Mouse (Mus musculus): ENCODE results near the gene Sec24c.
"Not testable (repeated sequence)": the region's sequence is repeated elsewhere in the genome, so short reads cannot be mapped to it uniquely, and the experiment has no call there.

Gene Sec24c

DNA sequence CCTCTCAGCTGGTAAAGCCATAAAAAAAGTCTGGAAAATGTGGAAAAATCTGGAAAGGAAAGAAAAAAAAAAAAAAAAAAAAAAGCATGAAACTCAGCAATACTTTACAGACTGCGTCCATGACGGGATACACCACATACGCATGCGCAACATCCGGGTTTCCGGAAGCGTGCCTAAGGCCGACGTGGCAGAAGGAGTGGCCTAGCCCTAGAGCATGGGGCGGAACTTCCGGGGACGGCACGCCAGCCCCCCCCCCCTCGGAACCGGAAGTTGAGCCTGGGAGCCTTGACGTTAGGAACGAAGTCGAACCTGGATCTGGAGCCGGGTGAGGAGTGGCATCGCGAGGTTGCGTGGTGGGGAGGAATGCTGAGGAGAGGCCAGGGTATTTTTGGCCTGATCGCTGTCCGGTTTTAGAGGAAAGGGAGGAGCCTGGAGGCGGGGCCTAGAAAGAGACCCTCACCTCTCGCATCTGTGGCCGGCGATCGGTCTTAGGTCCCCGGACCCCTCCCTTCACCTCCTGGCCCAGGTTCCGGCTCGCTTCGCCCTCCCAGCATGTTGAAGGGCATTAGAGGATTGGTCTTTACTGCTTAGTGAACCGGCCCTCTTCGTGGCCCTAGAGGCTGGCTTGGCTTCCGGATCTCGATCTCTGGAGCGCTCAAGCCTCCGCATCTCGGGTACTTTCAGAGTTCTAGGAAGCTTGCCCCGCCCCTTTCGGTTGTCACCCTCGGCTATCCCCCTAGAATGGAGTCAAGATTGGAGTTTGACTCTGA lies at the start of gene Sec24c:
Gene Sec24c (plus strand): TSS at position 245 of the 770 bp plus-strand sequence.
- in situ Hi-C loops (cut with MboI; ENCODE audit: low pct_unique_long_range_greater_than_20kb in 1 of 2, low sequenced_read_pairs in 2 of 2, unreplicated experiment in 1 of 2), result loop anchor here in 1 of 2 experiments (5.0 kb wide), 1 partner anchor 97 kb away; no protein-coding TSS in a partner anchor

DNA sequence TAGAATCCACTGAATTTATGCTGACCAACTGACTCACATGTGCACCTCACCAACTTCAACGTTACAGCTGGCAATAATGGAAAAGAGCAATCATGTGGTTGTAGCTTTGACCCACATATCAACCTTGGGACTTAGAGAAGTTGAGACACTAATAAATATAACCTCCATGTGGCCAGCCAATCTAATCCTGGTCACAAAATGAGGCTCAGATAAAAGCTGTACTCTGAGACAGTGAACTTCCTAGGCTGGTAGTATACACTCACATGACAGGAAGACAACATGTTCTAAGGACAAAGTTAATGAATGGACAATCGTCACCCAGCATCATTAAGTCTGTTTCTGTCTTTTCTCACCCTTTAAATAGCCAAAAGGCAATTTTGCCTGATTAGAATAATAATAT lies 47.7 kb upstream of the Sec24c start:
- in situ Hi-C loops (cut with MboI; ENCODE audit: low pct_unique_long_range_greater_than_20kb in 1 of 2, low sequenced_read_pairs in 2 of 2, unreplicated experiment in 1 of 2), result no loop called here

DNA sequence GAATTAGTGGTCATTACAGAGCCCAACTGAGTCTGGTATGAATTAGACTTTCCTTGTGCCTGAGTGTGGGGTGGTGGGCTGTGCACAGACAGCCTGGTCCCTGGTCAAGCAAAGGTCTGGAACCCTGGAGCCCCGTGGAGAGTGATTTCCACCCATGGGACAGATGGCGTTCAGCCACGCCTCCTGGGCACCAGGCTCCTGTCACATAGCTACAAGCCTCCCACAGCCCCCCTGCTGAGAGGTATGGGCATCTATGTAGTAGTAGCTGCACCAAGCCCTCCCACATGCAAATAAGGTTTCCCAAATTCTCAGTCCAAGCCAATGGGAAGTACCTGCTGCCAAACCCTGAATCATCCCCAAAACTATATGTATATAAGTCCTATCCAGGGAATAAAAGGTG lies 47.1 kb upstream of the Sec24c start:
- in situ Hi-C loops (cut with MboI; ENCODE audit: low pct_unique_long_range_greater_than_20kb in 1 of 2, low sequenced_read_pairs in 2 of 2, unreplicated experiment in 1 of 2), result no loop called here

DNA sequence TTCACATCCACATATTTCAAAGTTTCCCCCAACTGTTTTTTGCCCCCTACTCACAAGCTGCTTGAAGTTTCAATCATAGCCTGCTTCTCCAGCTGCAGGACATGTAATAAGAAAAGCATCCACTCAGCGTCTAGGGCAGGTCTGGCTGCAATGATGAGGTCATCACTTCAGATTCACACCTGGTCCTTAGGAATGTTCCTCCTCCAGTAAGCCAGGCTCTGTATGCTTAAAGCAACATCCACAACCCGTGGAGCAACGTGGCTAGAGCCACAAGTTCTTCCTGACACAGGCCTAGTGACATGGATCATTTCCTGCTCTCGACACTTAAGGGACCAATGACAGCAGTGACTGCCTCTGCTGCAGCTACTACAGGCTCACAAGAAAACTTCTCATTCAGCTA lies 42.9 kb upstream of the Sec24c start:
- in situ Hi-C loops (cut with MboI; ENCODE audit: low pct_unique_long_range_greater_than_20kb in 1 of 2, low sequenced_read_pairs in 2 of 2, unreplicated experiment in 1 of 2), result no loop called here

DNA sequence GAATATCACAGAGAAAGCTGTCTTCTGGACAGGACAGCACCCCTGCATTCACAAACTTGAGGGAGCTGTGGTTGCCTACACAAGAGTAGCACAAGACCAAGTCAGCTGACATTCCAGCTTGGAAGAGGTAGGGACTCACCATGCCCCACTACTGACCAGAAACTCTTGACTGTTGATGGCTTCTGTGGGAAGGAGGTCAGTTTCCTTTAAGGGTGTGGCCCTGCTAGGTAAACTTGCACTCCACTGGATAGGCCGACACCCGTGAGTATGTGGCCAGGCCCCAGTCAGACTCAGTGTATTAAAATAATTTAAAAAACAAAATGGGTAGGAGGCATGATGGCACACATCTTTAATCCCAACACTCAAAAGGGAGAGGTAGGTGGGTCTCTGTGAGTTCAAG lies 38.6 kb upstream of the Sec24c start:
- in situ Hi-C loops (cut with MboI; ENCODE audit: low pct_unique_long_range_greater_than_20kb in 1 of 2, low sequenced_read_pairs in 2 of 2, unreplicated experiment in 1 of 2), result no loop called here

DNA sequence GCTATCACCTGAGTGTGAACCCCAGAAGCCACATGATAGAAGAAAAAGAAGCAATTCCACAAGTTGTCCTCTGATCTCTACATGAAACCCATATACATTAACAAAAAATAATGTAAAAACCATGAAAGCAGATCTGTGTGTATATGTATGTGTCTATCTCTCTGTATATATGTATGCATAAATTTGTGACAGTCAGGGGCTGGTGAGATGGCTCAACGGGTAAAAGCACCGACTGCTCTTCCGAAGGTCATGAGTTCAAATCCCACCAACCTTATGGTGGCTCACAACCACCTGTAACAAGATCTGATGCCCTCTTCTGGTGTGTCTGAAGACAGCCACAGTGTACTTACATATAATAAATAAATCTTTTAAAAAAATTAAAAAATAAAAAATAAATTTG lies 37.1 kb upstream of the Sec24c start:
- in situ Hi-C loops (cut with MboI; ENCODE audit: low pct_unique_long_range_greater_than_20kb in 1 of 2, low sequenced_read_pairs in 2 of 2, unreplicated experiment in 1 of 2), result not testable (repeated sequence)

DNA sequence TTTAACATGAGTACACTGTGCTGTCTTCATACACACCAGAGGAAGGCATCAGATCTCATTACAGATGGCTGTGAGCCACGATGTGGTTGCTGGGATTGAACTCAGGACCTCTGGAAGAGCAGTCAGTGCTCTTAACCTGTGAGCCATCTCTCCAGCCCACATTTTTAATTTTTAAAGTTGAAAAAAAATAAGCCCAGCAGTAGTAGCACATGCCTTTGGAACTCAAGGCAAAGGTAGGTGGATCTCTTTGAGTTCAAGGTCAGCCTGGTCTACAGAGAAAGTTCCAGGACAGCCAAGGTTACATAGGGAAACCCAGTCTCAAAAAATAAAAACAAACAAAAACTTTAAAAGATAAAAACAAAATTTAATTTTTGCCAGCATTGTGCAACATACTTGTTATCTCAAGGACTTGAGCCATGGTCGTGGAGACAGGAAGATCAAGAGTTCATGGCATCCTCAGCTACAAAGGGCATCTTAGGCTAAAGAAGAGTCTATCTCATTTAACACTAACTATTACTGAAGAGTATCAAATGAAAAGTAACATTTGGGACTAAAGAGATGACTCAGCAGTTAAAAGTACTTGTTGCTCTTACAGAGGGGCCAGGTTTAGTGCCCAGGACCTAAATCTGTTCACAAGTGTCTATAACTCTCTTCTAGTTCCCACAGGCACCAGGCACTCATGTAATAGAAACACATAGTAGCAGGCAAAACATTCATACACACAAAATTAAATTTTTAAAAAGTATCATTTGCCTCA lies 36.1 kb upstream of the Sec24c start:
- in situ Hi-C loops (cut with MboI; ENCODE audit: low pct_unique_long_range_greater_than_20kb in 1 of 2, low sequenced_read_pairs in 2 of 2, unreplicated experiment in 1 of 2), result no loop called here

DNA sequence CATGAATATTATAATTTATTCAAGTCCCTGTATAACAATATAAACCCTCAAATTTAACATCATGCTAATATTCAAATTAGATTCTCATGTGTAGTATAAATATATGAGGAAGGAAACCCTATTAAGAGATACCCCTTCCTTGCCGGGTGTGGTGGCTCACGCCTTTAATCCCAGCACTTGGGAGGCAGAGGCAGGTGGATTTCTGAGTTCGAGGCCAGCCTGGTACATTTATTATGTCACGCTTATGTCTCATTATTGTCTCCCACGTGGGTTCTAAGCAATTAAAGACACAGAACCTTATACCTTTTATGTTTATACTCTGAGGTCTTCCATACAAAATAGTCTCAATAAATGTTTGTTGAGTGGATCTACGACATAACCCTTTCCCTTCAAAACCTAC lies 35.4 kb upstream of the Sec24c start:
- in situ Hi-C loops (cut with MboI; ENCODE audit: low pct_unique_long_range_greater_than_20kb in 1 of 2, low sequenced_read_pairs in 2 of 2, unreplicated experiment in 1 of 2), result no loop called here

DNA sequence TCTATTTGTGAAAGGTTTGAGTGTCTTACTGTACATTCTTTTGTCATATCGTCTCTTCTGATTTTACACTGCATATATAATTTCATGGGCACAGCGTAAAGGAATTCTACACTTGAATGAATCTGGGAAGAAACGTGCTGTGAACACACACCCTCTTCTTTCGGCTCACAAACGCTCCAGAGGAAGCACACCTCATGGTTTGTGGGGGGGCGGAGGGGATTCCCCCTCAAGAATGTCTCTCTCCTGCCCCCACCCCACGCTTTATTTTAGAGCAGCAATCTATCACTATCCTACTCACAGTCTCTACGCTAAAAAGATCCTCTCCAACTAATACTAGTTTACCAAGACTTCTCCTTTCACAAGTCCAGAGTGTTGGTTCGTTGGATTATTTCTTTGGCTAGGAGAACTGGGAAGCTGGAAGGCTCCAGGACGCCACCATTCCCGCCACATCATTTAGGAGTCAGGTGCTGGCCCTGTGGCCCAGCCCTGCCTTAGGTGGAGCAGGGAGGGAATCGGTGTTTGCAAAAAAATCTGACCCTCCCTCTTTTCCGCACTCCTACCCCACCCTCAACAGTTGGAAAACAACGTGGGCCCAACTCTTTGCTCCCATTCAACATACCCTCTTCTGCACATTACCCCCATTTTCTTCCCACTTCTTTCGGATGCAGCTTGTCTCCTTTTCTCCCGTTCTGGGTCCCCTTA lies 34.0 kb upstream of the Sec24c start:
- in situ Hi-C loops (cut with MboI; ENCODE audit: low pct_unique_long_range_greater_than_20kb in 1 of 2, low sequenced_read_pairs in 2 of 2, unreplicated experiment in 1 of 2), result no loop called here

DNA sequence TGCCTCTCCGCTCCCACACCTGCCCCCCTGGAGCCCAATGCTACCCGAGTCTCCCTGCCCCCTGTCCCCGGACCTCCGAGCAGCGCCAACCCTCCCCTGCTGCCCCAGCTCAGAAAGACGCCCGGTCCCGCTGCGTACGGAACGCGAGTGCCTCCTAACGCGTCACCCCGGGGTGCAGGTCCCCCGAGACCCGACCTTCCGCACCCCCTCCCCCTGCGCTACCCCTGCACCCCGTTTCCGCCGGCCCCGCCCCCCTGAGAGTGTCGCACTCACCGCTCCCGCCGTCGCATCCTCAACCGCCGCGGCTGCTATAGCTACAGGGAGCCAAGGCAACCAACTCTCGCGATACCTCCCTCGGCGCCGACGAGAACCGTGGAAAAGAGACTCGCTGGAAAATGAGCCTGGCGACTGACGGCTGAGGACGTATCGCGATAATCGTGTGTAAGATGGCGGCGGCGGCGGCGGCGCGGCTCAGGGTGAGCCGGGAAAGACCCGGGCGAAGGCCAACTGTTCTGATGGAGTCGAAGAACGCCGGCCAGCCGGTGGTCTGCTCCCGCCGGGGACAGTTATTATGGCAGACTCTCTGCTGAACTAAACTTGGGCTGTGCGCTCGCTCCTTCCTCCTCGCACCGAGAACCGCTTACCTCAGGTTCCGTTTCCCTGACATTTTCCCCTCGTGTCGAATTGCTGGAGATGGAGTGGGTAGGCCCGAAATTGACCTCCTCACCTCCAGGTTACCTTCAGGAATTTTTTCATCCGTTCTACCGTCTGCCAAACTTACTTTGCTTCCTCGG lies 33.3 kb upstream of the Sec24c start, which contains the start of gene Usp54:
Gene Usp54 (minus strand): TSS at position 420 of the 794 bp plus-strand sequence.
- in situ Hi-C loops (cut with MboI; ENCODE audit: low pct_unique_long_range_greater_than_20kb in 1 of 2, low sequenced_read_pairs in 2 of 2, unreplicated experiment in 1 of 2), result no loop called here

DNA sequence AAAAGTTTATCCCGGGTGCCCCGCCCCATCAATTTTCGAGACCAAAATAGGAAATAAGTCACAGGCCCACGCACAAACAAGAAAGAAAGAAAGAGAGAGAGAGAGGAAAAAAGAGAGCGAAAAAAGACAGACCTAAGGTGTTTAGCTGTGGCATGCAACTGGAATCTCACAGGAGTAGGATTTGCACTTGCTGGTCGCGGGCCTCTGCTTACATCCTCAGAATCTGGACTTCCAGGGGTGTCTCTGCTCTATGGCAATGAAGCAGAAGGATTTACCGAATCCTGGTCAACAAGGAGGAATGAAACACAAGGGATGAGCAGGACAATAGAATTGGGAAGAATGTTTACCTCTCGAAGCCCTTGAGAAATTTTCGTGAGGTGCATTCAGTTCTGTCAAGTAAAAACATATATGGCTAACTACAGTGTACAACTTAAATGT lies 32.7 kb upstream of the Sec24c start:
- in situ Hi-C loops (cut with MboI; ENCODE audit: low pct_unique_long_range_greater_than_20kb in 1 of 2, low sequenced_read_pairs in 2 of 2, unreplicated experiment in 1 of 2), result no loop called here

DNA sequence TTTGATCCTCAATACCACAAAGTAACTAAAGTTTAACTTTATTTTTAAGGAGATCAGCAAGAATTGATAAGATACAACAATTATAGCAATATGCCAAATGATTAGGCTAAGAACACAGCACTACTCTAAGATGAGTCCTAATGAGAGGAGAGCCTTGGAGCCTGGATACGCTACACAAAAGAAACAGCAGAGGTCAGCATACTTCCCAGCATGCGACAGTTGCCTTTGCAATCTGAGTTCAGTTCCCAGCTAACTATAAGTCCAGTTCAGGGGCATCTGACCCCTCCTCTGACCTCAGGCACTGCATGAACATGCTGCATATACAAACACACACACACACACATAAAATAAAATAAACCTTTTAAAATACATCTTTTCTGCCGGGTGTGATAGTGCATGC lies 28.6 kb upstream of the Sec24c start:
- in situ Hi-C loops (cut with MboI; ENCODE audit: low pct_unique_long_range_greater_than_20kb in 1 of 2, low sequenced_read_pairs in 2 of 2, unreplicated experiment in 1 of 2), result no loop called here

DNA sequence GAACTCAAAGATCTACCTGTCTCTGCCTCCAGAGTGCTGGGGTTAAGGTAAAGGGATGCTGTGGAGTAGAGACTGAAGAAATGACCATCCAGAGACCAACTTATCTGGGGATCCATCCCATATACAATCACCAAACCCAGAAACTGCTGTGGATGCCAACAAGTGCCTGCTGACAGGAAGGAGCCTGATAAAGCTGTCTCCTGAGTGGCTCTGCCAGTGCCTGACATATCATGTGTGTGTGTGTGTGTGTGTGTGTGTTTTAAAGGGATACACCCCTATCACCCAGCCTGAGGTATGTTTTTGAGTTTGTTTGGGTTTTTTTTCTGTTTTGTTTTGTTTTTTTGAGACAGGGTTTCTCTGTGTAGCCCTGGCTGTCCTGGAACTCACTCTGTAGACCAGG lies 27.7 kb upstream of the Sec24c start:
- in situ Hi-C loops (cut with MboI; ENCODE audit: low pct_unique_long_range_greater_than_20kb in 1 of 2, low sequenced_read_pairs in 2 of 2, unreplicated experiment in 1 of 2), result no loop called here

DNA sequence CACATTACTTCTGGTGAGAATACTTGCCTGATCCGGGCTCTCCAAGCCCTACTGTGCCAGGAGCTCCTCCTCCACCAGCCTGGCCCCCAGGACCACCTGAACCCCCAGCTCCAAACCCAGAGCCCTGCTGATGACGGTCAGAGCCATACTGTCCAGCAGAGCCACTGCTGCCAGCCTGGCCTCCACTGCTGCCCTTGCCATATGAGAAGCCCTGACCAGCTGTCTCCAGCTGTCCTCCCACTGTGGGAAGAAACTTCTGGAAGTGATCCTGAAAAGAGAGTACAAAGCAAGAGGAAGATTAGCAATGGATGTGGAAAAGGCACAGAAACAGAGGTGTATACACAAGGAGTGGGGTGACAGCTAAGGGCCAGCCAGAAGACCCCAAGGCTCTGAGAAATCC lies 23.1 kb upstream of the Sec24c start:
- in situ Hi-C loops (cut with MboI; ENCODE audit: low pct_unique_long_range_greater_than_20kb in 1 of 2, low sequenced_read_pairs in 2 of 2, unreplicated experiment in 1 of 2), result no loop called here

DNA sequence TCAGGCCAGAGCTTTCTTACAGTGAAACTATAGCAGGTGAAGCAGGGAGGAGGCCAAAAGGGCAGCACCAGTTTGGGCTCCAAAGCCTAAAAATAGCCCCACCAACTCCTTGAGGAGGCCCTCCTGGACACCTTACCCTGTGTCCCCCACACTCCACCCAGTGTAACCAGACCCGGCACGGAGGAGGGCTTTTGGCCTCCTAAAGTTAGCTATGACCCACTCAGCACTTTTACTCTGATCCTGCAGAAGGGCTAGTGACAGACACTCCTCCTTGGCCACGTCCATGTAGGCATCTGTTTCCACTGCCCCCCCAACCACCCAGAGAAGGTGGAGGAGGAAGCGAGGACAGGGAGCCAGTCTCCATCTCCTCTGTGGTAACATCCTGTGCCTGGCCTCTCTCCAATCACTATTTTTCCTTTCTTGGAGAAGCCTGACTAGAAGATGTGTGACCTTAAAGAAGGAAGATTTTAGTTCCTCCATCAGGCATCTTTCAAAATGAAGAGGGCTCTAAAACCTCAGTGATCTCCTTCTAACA lies 22.3 kb upstream of the Sec24c start:
- in situ Hi-C loops (cut with MboI; ENCODE audit: low pct_unique_long_range_greater_than_20kb in 1 of 2, low sequenced_read_pairs in 2 of 2, unreplicated experiment in 1 of 2), result no loop called here

DNA sequence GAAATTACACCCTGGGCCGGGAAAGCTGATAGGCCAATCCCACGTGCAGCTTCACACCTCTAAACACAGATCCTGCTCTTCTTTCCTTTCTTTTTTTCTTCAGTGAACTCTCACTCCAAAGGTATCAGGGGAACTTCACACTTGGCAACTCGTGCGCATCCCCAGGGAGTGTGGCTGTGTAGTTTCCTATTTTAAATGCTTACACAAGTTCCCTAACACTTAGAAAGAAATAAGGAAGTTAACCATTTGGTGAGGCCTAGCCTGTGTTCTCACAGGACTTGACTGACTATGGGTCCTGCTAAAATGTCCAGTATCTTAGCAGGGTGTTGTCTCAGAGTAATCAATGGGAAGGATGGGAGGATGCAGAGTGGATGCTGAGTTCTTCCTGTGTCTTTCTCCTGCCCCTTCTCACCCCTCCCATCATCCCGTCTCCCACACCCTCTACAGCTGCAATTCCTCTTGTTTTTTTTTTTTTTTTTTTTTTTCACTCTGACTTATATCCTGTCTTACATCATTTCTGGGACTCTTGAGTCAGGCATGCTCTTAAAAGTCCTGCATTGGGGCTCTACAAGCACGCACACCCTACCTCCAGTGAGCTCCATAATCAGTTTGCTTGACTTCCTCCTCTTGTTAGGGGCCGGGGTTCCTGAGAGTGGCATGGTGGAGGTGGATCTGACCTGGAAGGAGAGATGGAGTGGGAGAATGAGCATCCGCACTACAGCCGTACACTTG lies 19.3 kb upstream of the Sec24c start:
- in situ Hi-C loops (cut with MboI; ENCODE audit: low pct_unique_long_range_greater_than_20kb in 1 of 2, low sequenced_read_pairs in 2 of 2, unreplicated experiment in 1 of 2), result loop anchor here in 1 of 2 experiments (5.0 kb wide), 1 partner anchor 68 kb away; no protein-coding TSS in a partner anchor

DNA sequence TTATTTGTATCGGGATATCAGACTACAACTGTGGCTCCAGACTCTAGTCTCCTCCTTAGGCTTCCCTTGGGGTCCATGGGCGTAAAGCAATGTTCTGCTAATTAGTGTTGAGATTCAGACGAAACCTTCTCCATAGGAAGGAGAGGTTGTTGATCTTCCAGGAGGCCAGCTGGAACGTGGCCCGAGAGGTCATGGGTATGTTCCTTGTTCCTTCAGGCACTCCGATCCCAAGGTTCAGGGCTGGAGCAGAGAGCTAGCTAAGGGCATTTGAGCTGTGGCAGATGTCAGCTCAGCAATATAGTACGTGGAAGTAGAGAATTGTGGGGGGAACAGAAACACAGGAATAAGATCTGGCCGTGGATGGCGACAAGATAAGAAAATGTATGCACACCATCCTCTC lies 18.4 kb upstream of the Sec24c start:
- in situ Hi-C loops (cut with MboI; ENCODE audit: low pct_unique_long_range_greater_than_20kb in 1 of 2, low sequenced_read_pairs in 2 of 2, unreplicated experiment in 1 of 2), result loop anchor here in 1 of 2 experiments (5.0 kb wide), 1 partner anchor 68 kb away; no protein-coding TSS in a partner anchor
